Mouse (Mus musculus) embryo, embryonic 9.5 days (tissue): ENCODE results near the gene Tstd3.
"Not testable (repeated sequence)": the region's sequence is repeated elsewhere in the genome, so short reads cannot be mapped to it uniquely, and the experiment has no call there.

Experiments
- DNase-seq: peaks from one replicate; pipeline ENCODE4 v3.0.0-alpha.2; 2017; ENCODE audit errors: extremely low spot score

Tstd3 gene

GRCm38 (mm10) chr4:21745723-21746122, 21.3 kb downstream of the Tstd3 start:
- no peak for DNase-seq

GRCm38 (mm10) chr4:21744142-21744541, 22.9 kb downstream of the Tstd3 start:
- DNase-seq: not testable (repeated sequence)

- no peak for DNase-seq
These were observed 27.8 kb downstream of the Tstd3 start for GRCm38 (mm10) chr4:21739169-21739568.

- peak; percentile 94 for DNase-seq
These were observed 39.3 kb downstream of the Tstd3 start, which contains the start of gene Ccnc for GRCm38 (mm10) chr4:21727615-21728165. Gene Ccnc (plus strand): TSS chr4:21727701.

- peak; percentile 61 for DNase-seq
These were observed 39.9 kb downstream of the Tstd3 start for GRCm38 (mm10) chr4:21726912-21727614.

- no peak for DNase-seq
These were observed 44.2 kb downstream of the Tstd3 start for GRCm38 (mm10) chr4:21722752-21723334.

- peak; percentile 87 for DNase-seq
These were observed 54.9 kb downstream of the Tstd3 start for GRCm38 (mm10) chr4:21712147-21712546.
